Mouse (Mus musculus) gastrocnemius, postnatal 36 days (tissue): ENCODE data around the gene Zfp473. TPM values are rescaled to one million over a fixed set of nuclear protein-coding genes. Genes with fewer than 3 reads are reported as not detected.
"Not testable (repeated sequence)": the region's sequence is repeated elsewhere in the genome, so short reads cannot be mapped to it uniquely, and the experiment has no call there.

Experiments
- DNase-seq, 2 experiments: peaks; one replicate each; pipeline ENCODE4 v3.0.0; 2022
- intact Hi-C: fragments of 180-260 bp; cut with DNase I; formaldehyde crosslinking; loops from one replicate; pipeline ENCODE4 v1.15.1; 2025
- long read RNA-seq, 2 experiments: library from polyadenylated mRNA; stranded (forward); transcript quantifications; one replicate each; pipeline ENCODE4 v2.0.0; 2021
- total RNA-seq, 2 experiments: library from RNA; stranded (reverse); gene quantifications; 2 replicates each; pipeline ENCODE4 v1.2.3; 2021

Zfp473 gene
- total RNA-seq = not detected
- long read RNA-seq, experiment 1 = 0 reads
- long read RNA-seq, experiment 2 = 0 reads

DNA sequence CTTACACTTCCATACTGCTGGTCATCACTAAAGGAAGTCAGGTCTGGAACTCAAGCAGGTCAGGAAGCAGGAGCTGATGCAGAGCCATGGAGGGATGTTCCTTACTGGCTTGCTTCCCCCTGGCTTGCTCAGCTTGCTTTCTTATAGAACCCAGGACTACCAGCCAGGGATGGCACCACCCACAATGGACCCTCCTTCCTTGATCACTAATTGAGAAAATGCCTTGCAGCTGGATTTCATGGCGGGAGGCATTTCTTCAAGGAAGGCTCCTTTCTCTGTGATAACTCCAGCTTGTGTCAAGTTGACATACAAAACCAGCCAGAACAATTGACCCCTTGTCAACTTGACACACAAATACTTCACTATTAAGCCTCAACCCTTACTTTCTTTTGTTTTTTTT lies at the start of gene Zfp473:
Gene Zfp473, minus strand, starts transcription at position 101 of the 400 bp plus-strand sequence.
- intact Hi-C loops, DNase-seq: not testable (repeated sequence)

DNA sequence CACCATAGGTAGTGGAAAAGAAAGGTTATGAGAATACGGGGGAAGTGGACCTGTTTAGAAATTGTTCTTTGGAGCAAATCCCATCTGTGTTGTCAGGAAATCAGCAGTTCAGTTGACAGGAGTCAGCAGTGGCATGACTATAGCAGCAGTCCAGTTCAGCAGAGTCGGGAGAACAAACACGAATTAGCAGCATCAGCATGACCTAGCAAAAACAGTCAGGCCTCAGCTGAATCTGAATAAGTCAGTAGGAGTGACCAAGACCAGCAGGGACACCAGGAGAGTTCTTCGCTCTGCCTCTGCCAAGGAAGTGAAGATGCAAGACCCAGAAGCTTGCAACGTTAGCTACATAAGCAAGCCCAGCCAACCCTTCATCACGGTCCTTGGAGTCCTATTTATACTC lies 41.9 kb upstream of the Zfp473 start:
- no peak for DNase-seq
- intact Hi-C loops = no loop called here

DNA sequence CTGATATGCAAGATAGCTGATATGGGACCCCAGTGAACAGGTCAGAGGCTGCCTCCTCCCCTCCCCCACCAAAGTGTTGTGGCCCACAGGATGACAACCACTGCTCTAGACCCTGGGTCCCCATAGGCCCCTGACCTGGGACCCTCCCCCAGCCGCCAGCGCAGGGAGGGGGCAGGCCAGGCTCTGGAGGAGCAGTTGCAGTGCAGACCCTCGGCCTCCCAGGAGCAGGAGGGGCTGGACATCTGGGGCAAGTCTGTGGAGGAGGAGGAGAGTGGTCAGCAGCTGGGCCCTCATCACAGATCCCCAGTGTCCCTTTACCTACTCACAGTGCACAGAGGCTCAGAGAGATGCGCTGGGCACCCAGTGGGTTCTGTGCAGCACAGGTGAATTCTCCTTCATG lies 39.2 kb upstream of the Zfp473 start:
- intact Hi-C loops = no loop called here
- DNase-seq = no peak

DNA sequence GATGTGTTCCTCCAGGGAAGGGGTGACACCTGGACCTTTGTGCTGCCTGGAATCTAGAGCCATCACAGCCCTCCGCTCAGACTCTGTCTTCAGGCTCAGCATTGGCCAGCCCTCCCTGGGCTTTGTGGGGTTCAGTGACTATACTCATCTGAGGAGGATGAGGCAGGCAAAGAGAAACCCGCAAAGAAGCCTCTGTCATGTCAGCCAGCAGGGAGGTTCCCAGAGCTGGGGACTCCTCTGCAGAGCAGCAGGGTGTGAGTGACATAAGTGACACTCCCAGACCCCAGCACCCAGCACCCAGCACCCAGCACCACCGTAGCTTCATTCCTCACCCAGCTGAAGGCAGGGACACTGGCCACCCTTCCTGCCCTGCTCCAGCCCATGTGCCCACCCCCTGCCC lies 38.7 kb upstream of the Zfp473 start:
- intact Hi-C loops = no loop called here
- no peak for DNase-seq

DNA sequence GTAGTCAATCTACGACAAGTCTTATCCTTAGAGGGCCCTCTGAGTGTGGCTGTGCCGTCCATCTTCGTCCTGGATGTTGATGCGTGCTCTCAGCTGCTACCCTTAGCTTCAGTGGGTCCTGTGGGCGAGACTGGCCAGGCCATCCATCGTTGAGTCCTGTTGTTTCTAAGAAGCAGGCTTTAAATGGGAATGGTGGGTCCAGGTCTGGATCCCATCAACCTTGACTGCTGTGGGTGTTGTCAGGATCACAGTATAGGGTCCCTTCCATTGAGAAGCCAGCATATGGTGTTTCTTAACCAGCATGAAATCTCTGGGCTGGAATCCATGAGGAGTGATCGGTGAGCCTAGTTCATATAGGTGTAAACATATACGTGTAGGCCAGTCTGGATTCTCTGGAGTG lies 29.3 kb upstream of the Zfp473 start:
- intact Hi-C loops = no loop called here
- no peak for DNase-seq

DNA sequence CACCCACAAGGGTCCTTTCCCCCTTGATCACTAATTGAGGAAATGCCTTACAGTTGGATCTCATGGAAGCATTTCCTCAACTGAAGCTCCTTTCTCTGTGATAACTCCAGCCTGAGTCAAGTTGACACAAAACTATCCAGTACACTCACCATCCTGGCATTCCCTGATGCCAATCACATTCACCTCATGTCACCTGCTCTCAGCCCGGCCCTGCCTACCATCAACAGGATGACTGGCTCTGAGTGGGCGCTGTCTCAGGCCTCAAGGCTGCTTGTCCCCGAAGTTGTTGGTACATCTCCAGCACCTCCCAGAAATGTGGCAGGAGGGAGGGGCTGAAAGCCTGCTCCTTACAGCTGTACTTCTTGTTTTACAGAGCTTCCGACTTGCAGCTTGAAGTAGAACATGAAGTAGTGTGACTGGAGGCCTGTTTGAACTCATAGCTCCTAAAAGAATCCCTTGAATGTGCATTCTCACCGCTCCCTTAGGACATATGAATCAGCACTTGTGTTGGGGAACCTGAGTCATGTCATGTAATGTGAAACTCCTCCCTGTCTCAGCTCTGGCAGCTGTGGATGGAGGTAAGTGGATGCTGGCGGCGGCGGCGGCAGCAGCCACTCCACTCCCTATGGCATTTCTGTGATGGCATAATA lies 26.1 kb upstream of the Zfp473 start:
- no peak for DNase-seq
- intact Hi-C loops = no loop called here

DNA sequence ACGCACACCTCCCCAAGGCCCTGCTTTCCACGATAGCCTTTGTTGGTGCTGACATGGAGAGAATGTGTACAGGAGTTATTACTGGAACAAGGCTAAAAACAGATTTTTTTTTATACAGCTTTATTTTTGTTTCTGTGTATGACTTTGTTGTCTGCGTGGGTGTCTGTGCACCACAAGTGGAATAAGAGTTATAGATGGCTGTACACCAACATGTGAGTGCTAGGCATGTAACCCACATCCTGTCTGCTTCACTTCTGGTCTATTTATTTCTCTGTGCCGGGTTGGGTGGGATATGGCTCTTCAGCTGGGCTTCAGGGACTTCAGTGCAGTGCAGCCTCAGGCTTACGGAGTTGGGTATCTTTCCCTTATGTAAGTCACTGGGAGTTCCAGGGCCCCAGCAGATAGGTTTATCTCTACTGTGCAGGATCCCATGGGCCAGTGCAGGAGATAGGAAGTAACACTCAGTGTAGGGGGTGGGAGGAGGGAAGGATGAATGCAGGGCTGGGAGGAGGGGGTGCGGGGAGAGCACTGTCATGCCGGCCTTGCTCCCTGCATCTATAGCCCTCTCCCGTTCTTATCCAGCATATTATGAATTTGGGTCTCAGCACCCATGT lies 21.8 kb upstream of the Zfp473 start:
- DNase-seq = no peak
- intact Hi-C loops = no loop called here

DNA sequence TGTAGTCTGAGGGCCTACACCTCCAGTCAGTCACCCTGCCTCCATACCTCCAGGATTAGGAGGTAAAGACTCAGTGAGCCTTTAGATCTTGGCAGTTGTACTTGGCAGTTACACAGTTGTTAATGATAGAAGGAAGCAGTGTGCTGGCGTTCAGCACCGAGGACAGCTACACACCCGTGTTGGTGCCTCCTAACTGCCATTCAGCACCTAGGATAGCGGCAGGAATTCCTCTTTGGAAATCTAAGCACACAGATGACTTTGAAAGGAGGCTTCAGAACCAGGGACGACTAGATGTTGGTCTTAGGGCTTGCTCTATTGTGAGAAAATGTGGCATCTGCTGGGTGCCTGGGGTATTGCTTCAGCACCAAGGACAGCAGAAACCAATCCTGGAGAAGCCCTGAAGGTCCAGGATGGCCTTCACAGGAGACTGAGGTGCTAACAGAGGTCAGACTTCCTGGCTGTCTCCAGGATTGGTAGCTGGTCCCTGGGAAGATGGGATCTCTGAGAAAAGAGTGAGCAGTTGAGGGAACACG lies 19.3 kb upstream of the Zfp473 start:
- DNase-seq = peak; percentile 27 to 41
- intact Hi-C loops = no loop called here

DNA sequence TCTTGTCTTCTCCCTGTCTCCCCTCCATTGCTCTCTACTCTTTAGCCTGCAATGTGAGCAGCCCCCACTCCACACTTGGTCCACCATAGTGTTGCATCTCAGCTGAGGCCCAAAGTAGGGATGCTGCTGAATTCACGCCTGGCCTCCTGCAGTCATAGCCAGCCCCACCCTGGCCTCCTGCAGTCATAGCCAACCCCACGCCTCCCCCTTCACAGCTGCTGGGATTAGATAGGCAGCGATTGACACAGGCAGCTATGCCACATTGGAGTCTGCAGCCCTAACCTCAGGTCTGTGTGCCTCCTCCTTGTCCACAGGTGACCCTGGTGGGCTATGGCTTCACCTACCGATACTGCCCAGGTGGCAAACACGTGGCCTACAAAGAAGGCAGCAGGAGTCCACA lies 17.3 kb upstream of the Zfp473 start:
- intact Hi-C loops = no loop called here
- no peak for DNase-seq

DNA sequence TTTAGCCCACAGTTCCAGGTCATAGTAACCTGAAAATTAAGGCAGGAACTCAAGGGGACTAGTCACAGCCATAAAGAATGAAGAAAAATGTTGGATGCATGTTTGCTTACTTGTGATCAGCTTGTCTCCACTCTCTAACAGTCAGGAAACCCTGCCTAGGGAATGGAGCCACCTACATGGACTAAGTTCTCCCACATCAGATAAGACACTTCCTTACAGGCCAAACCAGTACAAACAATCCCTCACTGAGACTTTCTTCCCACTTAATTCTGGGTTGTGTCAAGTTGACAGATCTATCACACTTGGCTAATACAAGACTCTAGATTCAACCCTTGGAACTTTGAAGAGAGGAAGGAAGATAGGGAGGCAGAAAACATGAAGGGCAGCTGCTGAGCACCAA lies 9.5 kb upstream of the Zfp473 start:
- DNase-seq = no peak
- intact Hi-C loops = no loop called here

DNA sequence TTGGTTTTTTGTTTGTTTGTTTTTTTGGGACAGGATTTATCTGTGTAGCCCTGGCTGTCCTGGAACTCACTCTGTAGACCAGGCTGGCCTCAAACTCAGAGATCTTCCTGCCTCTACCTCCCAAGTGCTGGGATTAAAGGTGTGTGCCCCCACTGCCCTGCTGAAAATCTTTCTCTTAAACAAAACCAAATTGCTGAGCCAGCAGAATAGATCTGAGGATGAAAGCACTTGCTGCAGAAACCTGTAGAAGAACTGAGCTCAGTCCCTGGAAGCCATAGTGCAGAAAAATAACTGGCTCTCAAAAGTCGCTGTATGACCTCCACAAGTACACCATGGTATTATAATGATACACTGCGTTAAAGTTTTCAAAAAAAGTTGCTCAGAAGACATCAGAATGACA lies 6.3 kb upstream of the Zfp473 start:
- DNase-seq = no peak

DNA sequence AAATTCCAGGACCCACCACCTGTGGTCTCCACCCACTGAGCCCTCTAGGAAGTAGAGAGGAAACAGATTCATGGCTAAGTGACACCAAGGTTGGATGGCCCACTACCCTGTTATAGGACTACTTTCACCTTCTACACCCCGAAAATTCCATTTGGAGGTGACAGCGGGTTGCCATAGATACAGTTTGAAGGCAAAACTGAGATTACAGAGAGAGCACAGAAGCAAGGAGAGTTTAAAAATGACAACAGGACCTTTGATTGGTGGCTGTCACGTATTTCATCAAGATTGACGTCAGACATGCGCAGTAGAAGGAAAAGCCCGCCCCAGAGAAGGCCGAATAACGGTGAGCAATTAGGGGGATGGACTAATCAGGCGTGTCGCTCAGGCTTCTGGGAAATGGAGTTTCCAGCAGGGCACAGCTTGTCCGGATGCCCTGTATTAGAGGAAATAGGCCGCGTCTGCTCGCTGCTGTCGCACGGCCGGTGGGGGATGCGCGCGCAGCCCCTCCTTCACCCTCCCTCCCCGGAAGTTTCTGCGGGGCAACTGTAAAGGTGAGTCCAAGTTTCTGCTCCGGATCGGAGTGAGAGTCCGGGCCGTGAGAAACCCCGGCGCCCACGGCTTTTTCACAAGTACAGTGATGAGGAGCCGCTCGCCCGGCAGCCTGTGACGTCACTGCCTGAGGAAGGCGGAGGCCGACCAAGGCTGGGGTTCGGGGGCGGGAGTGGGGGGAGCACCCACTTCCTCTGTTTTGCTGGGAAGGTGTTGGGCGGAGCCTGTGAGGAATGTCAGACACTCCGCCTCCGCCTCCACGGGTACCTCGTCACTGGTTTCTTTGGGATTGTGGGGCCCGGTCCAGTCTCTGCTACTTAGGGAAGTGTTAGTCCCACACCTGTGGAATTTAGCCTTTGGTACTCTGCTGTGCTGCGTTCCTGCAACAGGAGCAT lies 2.5 kb downstream of the Zfp473 start, which contains the start of gene Vrk3:
Gene Vrk3, plus strand, starts transcription at position 313 of the 944 bp plus-strand sequence.
- peak; percentile 88 for DNase-seq
- intact Hi-C loops = no loop called here

More for the DNA sequence above, 6.3 kb upstream of the Zfp473 start:
- intact Hi-C loops = loop anchor here (5.0 kb wide), 1 partner anchor 55 kb away; no protein-coding TSS in a partner anchor

DNA sequence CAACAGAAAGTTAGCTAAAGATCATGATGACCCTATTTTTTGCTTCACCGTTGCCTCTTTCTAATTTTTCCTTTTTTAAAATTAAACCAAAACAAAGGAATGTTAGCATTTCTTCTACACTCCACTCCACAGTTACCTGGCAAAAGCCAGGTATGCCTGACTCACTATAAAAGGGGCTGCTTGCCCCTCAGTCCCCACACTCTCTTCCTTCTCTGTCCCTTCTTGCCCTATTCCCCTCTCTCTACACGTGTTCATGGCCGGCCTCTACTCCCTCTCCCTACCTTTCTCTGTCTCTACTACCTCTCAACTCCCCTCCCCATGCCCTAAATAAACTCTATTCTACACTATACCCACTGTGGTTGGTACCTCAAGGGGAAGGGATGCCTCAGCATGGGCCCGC lies 3.7 kb downstream of the Zfp473 start:
- intact Hi-C loops = no loop called here
- no peak for DNase-seq

DNA sequence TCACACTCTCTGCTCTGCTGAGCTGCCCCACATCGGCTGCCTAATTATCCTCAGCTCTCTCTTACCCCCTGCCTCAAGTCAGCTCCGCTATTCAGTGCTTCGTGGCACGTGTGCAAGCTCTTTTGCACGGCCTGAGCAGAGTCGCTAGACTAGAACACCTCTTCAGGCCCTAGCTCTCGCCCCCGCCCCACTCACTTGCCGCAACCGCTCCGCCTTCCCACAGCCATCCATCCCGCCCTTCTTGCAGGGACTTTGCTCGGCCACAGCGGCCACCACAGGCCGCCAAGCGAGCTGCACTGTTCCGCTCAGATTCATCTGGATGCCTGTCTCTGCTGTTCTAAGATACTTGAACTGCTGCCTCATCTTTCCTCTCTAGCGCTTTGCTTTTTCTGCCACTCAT lies 5.8 kb downstream of the Zfp473 start:
- intact Hi-C loops = no loop called here
- DNase-seq = peak; percentile 36 to 70

DNA sequence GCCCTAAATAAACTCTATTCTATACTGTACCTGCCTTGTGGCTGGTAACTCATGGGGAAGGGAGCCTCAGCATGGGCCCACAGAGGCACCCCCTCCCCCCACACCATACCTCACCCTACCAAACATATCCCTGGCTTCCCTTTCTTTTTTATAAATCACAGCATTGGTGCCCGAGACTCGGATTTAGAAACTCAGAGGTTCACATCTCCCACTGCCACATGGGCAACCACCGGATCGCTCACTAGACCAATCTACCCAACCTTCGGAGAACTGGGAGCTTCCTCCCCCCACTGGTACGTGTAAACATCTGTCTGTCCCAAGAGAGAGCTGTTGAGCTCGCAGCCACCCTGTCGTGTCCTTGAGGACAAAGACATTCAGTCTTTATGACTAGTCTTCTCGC lies 6.6 kb downstream of the Zfp473 start:
- no peak for DNase-seq
- intact Hi-C loops = no loop called here

DNA sequence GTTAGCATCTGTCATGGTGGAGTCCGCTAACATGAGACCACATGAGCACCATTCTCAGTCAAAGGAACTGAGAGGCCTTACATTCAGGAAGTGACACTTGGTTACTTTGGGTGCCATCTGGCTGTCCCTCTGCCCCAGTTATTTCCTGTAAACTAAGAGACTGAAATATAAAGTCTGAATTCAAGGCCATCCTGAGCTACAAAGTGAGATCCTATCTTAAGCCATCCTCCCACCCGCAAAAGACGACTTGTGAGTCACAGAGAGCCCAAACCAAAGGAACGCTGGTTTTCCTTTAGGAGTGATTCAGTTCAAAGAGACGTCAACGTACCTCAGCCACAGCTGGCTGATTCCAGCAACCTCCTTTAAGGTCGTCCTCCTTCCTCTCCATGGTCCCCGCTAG lies 9.5 kb downstream of the Zfp473 start:
- intact Hi-C loops = no loop called here
- no peak for DNase-seq

DNA sequence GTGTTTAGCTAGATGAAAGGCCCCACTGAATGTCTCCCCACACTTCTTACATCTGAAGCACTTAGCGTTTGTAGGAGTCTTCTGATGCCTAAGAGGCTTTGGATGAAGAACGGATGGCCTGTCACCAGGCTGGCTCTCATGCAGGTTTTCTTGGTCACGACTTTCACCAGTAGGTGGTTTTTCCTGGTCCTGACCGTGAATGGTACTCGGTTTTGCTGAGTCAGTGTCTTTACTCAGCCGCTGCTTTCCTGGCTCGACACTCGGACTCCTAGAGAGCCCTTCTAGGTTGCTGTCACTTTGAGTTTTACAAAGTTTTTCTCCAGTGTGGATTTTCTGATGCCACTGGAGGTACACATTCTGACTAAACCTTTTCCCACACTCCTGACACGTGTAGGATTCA lies 17.1 kb downstream of the Zfp473 start:
- DNase-seq = no peak
- intact Hi-C loops = no loop called here

DNA sequence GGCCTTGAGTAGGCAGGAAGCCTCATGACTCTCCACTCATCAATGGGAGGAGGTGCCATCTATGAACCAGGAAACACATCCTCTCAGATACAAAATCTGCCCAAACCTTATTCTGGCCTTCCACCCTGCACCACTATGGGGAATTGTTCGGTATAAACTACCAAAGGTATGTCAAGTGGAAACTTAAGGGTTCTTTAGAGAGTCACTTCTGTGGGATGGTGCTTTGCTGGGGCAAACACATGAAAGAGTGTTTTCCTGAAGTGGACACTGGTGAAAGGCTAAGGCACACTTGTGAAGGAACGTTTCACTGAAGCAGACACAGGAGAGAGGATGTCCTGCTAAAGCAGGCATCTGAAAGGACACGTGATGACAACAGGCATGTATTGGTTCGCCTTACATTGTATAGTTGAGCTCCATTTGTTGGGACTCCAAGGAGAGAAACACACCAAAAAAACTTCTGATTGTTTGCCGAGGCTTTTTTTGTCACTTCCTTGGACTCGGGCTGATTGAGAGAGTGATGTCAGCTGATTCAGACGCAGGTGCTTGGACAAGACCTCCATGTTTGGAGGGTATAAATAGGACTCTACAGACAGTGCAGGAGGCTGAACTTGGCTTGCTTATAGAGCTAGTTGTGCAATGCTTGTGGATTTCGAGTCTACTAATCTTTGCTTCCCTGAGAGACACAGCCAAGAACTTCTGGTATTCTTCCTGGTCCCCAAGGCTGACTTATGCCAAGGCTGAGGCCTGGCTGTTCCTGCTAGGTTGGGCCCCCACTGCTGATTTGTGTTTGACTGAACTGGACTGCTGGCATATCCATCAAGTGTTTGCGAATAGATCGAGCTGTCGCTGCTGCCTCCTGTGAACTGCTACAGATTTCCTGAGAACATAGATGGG lies 22.5 kb downstream of the Zfp473 start:
- no peak for DNase-seq
- intact Hi-C loops = loop anchor here (10.0 kb wide), 1 partner anchor 226 kb away; no protein-coding TSS in a partner anchor

DNA sequence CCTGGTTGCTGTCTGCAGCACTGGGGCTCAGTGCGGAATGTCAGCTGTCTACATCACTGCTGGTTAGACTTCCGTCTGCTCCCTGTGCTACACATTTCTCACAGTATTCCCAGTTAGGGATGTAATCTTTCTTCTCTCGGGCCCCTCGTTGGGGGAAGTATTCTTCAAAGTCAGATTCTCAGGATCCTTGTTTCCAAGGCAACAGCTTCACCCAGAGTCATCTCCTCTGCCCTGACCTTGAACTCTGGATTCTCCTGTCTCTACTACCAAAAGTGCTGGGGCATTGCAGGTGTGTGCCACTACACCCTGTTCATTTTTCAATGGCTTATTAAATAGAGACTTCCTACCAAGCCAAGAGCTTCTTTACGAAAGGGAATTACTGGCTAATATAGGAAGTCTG lies 23.7 kb downstream of the Zfp473 start:
- intact Hi-C loops = loop anchor here (10.0 kb wide), 1 partner anchor 228 kb away; no protein-coding TSS in a partner anchor
- DNase-seq = no peak

DNA sequence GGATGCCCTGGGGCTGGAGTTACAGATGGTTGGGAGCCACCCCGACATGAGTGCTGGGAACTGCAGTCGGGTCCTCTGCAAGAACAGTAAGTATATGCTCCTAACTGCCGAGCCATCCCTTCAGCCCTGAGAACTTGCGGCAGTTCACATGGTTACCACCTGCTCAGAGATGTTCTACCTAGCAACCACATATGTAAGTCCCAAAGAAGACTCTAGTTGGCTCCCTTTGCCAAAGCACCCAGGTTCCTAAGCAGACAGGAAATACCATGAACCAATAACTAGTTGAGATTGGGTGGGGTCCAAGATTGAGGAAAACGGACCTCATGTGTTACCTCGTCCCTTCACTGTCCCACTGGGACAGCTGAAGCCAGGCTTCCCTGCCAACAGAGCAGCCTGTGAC lies 24.5 kb downstream of the Zfp473 start:
- intact Hi-C loops = loop anchor here (10.0 kb wide), 1 partner anchor 228 kb away; no protein-coding TSS in a partner anchor
- no peak for DNase-seq
